In genomic region chr8:61559979-61560378, GRCm38 (mm10) we compare ENCODE assay signal across 21 mouse cellular contexts.
A peak's percentile ranks its signal among the peaks of the same experiment; 100 is the strongest.
DNase-seq lines count a peak whose midpoint lies in the region; ATAC-seq lines count a peak whose summit lies in the region.
"Had no signal": no experiment of that assay in that cellular context is flagged by ENCODE, and none has a peak within 500 bp of the region (broad histone marks: within the 10 kb centered on the region; RNA-seq: fewer than 3 reads in every experiment).

No protein-coding gene starts in this region.

- no peak overlapping the region for H3K4me3 ChIP-seq in heart, embryonic 11.5 days (ENCODE audit: low read depth, low read length)
- H3K4me3 ChIP-seq in lung, embryonic 15.5 days: no peak overlapping the region
- no peak overlapping the region for H3K4me3 ChIP-seq in limb, embryonic 15.5 days
- H3K4me3 ChIP-seq: erythroblast, embryonic 14.5 days; forebrain, embryonic 13.5 days; liver, embryonic 13.5 days; midbrain, embryonic 10.5 days had no signal

- H3K36me3 ChIP-seq in heart, embryonic 11.5 days (ENCODE audit: control insufficient read depth, insufficient read depth, low read length): no peaks in the 10 kb centered on the region
- no peaks in the 10 kb centered on the region for H3K36me3 ChIP-seq in lung, embryonic 15.5 days
- H3K36me3 ChIP-seq in limb, embryonic 15.5 days: no peaks in the 10 kb centered on the region
- H3K36me3 ChIP-seq: liver, embryonic 13.5 days had no signal

- 0 out of 2 replicates have a peak overlapping the region, but pooled peaks have one; percentile 42 for H3K27ac ChIP-seq in heart, embryonic 11.5 days (ENCODE audit: low read depth, low read length)
- H3K27ac ChIP-seq in lung, embryonic 15.5 days: peak overlapping the region; percentile 41; the same call in 1 of the 2 replicates
- H3K27ac ChIP-seq in limb, embryonic 15.5 days: 0 out of 2 replicates have a peak overlapping the region, but pooled peaks have one; percentile 0
- H3K27ac ChIP-seq: forebrain, embryonic 13.5 days; liver, embryonic 13.5 days; macrophage; midbrain, embryonic 10.5 days had no signal

- intact Hi-C loops in heart, postnatal 36 days (cut with DNase I): no loop called here

- no peaks in the 10 kb centered on the region for H3K27me3 ChIP-seq in heart, embryonic 11.5 days (ENCODE audit: control insufficient read depth, insufficient read depth, low read length)
- no peaks in the 10 kb centered on the region for H3K27me3 ChIP-seq in lung, embryonic 15.5 days
- H3K27me3 ChIP-seq in limb, embryonic 15.5 days: no peaks in the 10 kb centered on the region
- H3K27me3 ChIP-seq: forebrain, embryonic 13.5 days; liver, embryonic 13.5 days had no signal

- no peaks in the 10 kb centered on the region for H3K9me3 ChIP-seq in heart, embryonic 11.5 days (replicated peaks; ENCODE audit: control insufficient read depth, low read length)
- H3K9me3 ChIP-seq in lung, embryonic 15.5 days: no peaks in the 10 kb centered on the region
- H3K9me3 ChIP-seq in limb, embryonic 15.5 days: no peaks in the 10 kb centered on the region
- H3K9me3 ChIP-seq: forebrain, embryonic 13.5 days; liver, embryonic 13.5 days; midbrain, embryonic 10.5 days had no signal

- no peak overlapping the region for H3K9ac ChIP-seq in heart, embryonic 11.5 days (ENCODE audit: low read depth, low read length)
- no peak overlapping the region for H3K9ac ChIP-seq in lung, embryonic 15.5 days
- H3K9ac ChIP-seq in limb, embryonic 15.5 days: no peak overlapping the region
- H3K9ac ChIP-seq: forebrain, embryonic 13.5 days; liver, embryonic 13.5 days had no signal

- ATAC-seq in heart, embryonic 11.5 days (replicated peaks; ENCODE audit: insufficient number of reproducible peaks, low FRiP score, low TSS enrichment): no peak
- no peak for ATAC-seq in lung, embryonic 15.5 days (ENCODE audit: borderline replicate concordance, extremely low read depth, low FRiP score, low TSS enrichment)
- ATAC-seq in limb, embryonic 15.5 days (ENCODE audit: insufficient number of reproducible peaks, low FRiP score, low TSS enrichment, low read depth): no peak
- no peak for ATAC-seq in granulocyte monocyte progenitor cell, adult 5-6 weeks (replicated peaks; ENCODE audit: poor library complexity, severe bottlenecking)
- ATAC-seq: forebrain, embryonic 13.5 days; hindbrain, embryonic 16.5 days; intestine, postnatal 0 days had no signal

- H3K4me2 ChIP-seq in heart, embryonic 11.5 days: no peak overlapping the region
- no peak overlapping the region for H3K4me2 ChIP-seq in lung, embryonic 15.5 days
- H3K4me2 ChIP-seq in limb, embryonic 15.5 days: no peak overlapping the region
- H3K4me2 ChIP-seq: forebrain, embryonic 13.5 days; liver, embryonic 13.5 days had no signal

- 81% methylated on average over 4 of the region's 4 CpGs for WGBS in heart, embryonic 11.5 days (ENCODE audit: insufficient replicate concordance)
- 89% methylated on average over 4 of the region's 4 CpGs for WGBS in lung, embryonic 15.5 days
- 82% methylated on average over 4 of the region's 4 CpGs for WGBS in limb, embryonic 15.5 days

- peaks cover 25% of the 10 kb centered on the region for H3K4me1 ChIP-seq in heart, embryonic 11.5 days (ENCODE audit: control insufficient read depth, insufficient read depth, low read length)
- peaks cover 37% of the 10 kb centered on the region for H3K4me1 ChIP-seq in lung, embryonic 15.5 days
- H3K4me1 ChIP-seq in limb, embryonic 15.5 days: peaks cover 9% of the 10 kb centered on the region
- H3K4me1 ChIP-seq: forebrain, embryonic 13.5 days had no signal

- no peak for DNase-seq in heart, postnatal 36 days
- peak; percentile 19 to 21 for DNase-seq in kidney, adult 8-10 months
- no peak for DNase-seq in kidney, adult 11 months
- no peak for DNase-seq in lung, postnatal 10 days
- DNase-seq: cerebellum, adult 18-20 months; gastrocnemius, postnatal 14 days; liver, embryonic 13.5 days; right cerebral cortex, postnatal 14 days; spleen, adult 18-20 months; thymus, adult 18-20 months; thymus, postnatal 4 days had no signal

Comparison
In these comparisons a context has a peak if more than half of its experiments do, and no peak if none do; other contexts are left out.
1. DNase-seq: peak in kidney, adult 8-10 months (2 of 2); none in heart, postnatal 36 days (0 of 2), kidney, adult 11 months (single experiment) and lung, postnatal 10 days (single experiment).
2. Peak in every context shown above with its lines, with median percentiles within 50 percentile points of each other: H3K27ac ChIP-seq.